Mouse (Mus musculus): ENCODE measurements around the gene Olfr996.
A peak's percentile ranks its signal among the peaks of the same experiment; 100 is the strongest.
"Not testable (repeated sequence)": the region's sequence is repeated elsewhere in the genome, so short reads cannot be mapped to it uniquely, and the experiment has no call there.

The Olfr996 gene

DNA sequence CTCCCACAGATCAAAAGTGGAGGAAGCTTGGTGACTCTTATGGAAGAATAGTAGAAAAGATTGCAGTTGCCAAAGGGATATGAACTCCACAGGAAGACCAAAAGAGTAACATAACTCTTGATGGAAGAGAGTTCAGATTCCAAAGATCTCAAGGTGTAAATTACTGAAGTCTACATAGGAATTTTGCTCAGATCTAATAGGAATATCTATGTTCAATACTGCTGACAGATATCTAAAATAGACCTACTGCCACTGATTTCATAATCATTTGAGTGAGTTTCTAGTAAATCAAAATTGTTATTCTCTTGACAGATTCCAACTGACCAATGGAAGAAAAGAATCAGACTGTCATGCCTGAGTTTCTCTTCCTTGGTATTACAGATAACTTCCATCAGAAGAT is at the start of gene Olfr996:
Gene Olfr996, plus strand, starts transcription at position 301 of the 400 bp plus-strand sequence.
- no peak for DNase-seq (ENCODE audit: extremely low read depth, insufficient read length, low spot score)

- DNase-seq (ENCODE audit: extremely low read depth, insufficient read length, low spot score) = no peak
These were observed 46.8 kb upstream of the Olfr996 start for GRCm38 (mm10) chr2:85532082-85532778.

GRCm38 (mm10) chr2:85533934-85534333 is 45.1 kb upstream of the Olfr996 start:
- no peak for DNase-seq (ENCODE audit: extremely low read depth, insufficient read length, low spot score)

DNA sequence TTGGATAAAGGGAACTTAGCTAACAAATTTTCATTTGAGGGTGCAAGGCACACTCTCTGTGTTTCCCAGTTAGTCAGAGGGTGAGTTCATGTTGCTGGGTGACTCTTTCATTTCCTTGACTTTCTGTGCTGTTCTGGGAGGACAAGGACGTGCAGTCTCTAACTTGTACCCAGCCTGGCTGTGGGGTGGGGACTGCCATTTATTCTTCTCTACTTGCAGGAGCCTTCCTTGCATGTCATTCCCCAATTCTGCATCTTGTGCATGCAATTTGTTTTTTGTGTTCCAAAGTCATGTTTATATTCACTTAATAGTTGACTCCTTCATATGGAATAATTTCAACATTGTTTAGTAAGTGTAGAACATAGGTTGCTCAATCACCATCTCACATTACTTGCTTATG is 24.2 kb upstream of the Olfr996 start:
- no peak for DNase-seq (ENCODE audit: extremely low read depth, insufficient read length, low spot score)

GRCm38 (mm10) chr2:85560226-85560625 is 18.8 kb upstream of the Olfr996 start:
- DNase-seq (ENCODE audit: extremely low read depth, insufficient read length, low spot score) = no peak

DNA sequence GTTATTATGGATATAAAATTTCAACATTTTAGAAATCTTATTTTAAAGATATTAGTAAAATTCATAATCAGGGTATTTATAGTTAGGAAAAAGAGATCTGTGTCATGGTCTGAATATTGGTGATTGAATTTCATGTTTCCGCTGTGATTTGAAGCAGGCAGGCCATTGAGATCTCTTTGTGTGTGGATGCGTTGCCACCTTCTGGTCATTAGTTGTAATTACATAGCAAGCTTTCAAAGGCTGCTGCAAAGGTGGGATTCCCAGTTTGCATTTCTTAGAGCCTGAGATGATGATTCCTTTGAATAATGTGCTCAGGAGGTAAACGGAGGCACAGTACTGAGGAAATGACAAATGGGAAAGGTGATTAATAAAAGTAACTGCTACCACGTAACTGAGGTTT is 17.8 kb upstream of the Olfr996 start:
- DNase-seq (ENCODE audit: extremely low read depth, insufficient read length, low spot score) = peak; percentile 3

DNA sequence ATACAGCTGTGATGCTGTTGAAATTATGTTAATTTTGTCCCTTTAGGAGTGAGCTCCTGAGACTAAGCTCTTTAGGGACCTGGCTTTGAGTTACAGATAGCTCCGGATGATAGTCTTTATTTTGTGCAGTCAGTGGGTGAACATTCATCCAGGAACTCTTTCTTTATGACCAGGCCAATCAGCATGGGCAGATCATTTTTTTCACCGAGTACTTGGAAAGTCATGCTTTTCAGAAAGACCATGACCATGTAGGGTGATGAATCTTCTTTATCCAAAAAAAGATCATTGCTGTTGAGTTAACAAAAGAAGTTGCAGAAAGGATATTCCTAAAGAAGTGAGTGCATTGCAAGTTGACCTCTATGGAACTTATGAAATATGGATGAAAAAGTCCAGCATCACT is 9.6 kb downstream of the Olfr996 start, which contains the start of gene Olfr998:
Gene Olfr998, plus strand, starts transcription at position 301 of the 400 bp plus-strand sequence.
- DNase-seq (ENCODE audit: extremely low read depth, insufficient read length, low spot score) = not testable (repeated sequence)

DNA sequence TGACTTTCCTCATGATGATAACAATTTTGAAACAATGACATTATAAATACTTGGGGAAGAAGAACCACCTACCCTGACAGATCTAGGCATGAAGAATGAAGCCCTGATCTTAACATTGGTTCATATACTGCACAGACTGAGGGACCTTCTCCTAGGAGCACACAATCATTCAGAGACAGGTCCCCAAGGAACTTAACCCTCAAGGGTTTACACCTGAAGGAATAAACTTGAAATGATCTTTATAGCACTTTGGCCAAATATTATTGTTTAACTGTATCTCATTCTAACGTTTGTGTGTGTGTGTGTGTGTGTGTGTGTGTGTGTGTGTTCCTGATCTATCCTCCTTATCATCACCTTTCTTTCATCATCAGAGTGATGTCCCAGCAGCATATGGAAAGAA is 32.8 kb downstream of the Olfr996 start, which contains the start of gene Olfr1000:
Gene Olfr1000, minus strand, starts transcription at position 101 of the 400 bp plus-strand sequence.
- no peak for DNase-seq (ENCODE audit: extremely low read depth, insufficient read length, low spot score)
